Mouse (Mus musculus): Measurements from ENCODE around the gene Rcn3.

- TF ChIP-seq POLR2A (IDR thresholded peaks at IDR 0.05; ENCODE audit: extremely low read depth, insufficient read depth, low read length) (no peak), CTCF (IDR thresholded peaks at IDR 0.05; ENCODE audit: extremely low read depth, insufficient read depth, low read length) (no peak)
These were observed 21.5 kb upstream of the Rcn3 start for GRCm38 (mm10) chr7:45113476-45113875.

Measured in cortical plate, adult 2 months (tissue).